Mouse (Mus musculus): Measurements from ENCODE around the gene Olfr1164.

The Olfr1164 gene

GRCm38 (mm10) chr2:88093866-88094265 lies at the start of gene Olfr1164:
Olfr1164 (minus strand) TSS chr2:88093966.
- in situ Hi-C loops (cut with MboI, MseI) = no loop called here

- in situ Hi-C loops (cut with MboI, MseI) = no loop called here
Measured at GRCm38 (mm10) chr2:88128172-88128571, 34.4 kb upstream of the Olfr1164 start, which contains the start of gene Olfr1166. Olfr1166 (minus strand) TSS chr2:88128272.

GRCm38 (mm10) chr2:88071730-88072129 lies 22.0 kb downstream of the Olfr1164 start, which contains the start of gene Olfr1163:
Olfr1163 (minus strand) TSS chr2:88071830.
- in situ Hi-C loops (cut with MboI, MseI) = loop anchor here in 1 of 2 experiments (10.0 kb wide), 1 partner anchor 803 kb away; no protein-coding TSS in a partner anchor

GRCm38 (mm10) chr2:88063587-88063986 lies 30.2 kb downstream of the Olfr1164 start:
- in situ Hi-C loops (cut with MboI, MseI) = no loop called here

- in situ Hi-C loops (cut with MboI, MseI) = no loop called here
Measured at GRCm38 (mm10) chr2:88051029-88051428, 42.7 kb downstream of the Olfr1164 start, which contains the start of gene Olfr1162. Olfr1162 (minus strand) TSS chr2:88051129.
